Mouse (Mus musculus) embryonic facial prominence, embryonic 14.5 days (tissue): ENCODE results near the gene Olfr448. TPM values are rescaled to one million over a fixed set of nuclear protein-coding genes. Genes with fewer than 3 reads are reported as not detected.

Experiments used
- ATAC-seq: fragments of 200-750 bp; cut with Nextera tagmentation; 2 replicates; pipeline ENCODE4 v1.8.0; 2017; ENCODE audit warnings: low read depth, moderate number of reproducible peaks, moderate TSS enrichment
- DNase-seq: peaks from one replicate; pipeline ENCODE4 v3.0.0-alpha.2; 2015; ENCODE audit warnings: low spot score
- H3K27ac ChIP-seq: fragments of 300-500 bp; sonication (generic); replicated peaks from 2 replicates; pipeline ENCODE4 v1.5.1; 2014; ENCODE audit warnings: low read depth, mild to moderate bottlenecking, low read length, moderate library complexity
- H3K27me3 ChIP-seq: fragments of 300-500 bp; sonication (generic); replicated peaks from 2 replicates; pipeline ENCODE4 v1.6.1; 2014; ENCODE audit warnings: low read length; ENCODE audit not compliant: control insufficient read depth, insufficient read depth
- H3K36me3 ChIP-seq: fragments of 300-500 bp; sonication (generic); 2 replicates; pipeline ENCODE4 v1.6.1; 2014; ENCODE audit warnings: low read length, mixed read lengths; ENCODE audit not compliant: control insufficient read depth, insufficient read depth
- H3K4me1 ChIP-seq: fragments of 300-500 bp; sonication (generic); 2 replicates; pipeline ENCODE4 v1.6.1; 2014; ENCODE audit warnings: antibody characterized with exemption, low read length; ENCODE audit not compliant: control insufficient read depth, insufficient read depth
- H3K4me2 ChIP-seq: fragments of 300-500 bp; sonication (generic); 2 replicates; pipeline ENCODE4 v1.6.1; 2014; ENCODE audit warnings: low read depth, mild to moderate bottlenecking, low read length, moderate library complexity, mixed read lengths
- H3K4me3 ChIP-seq: fragments of 300-500 bp; sonication (generic); 2 replicates; pipeline ENCODE4 v1.5.1; 2014; ENCODE audit warnings: low read depth, mild to moderate bottlenecking, low read length
- H3K9ac ChIP-seq: fragments of 300-500 bp; sonication (generic); 2 replicates; pipeline ENCODE4 v1.6.1; 2014; ENCODE audit warnings: low read depth, mild to moderate bottlenecking, low read length, moderate library complexity, mixed read lengths
- H3K9me3 ChIP-seq: fragments of 300-500 bp; sonication (generic); 2 replicates; pipeline ENCODE4 v1.6.1; 2016; ENCODE audit warnings: low read length; ENCODE audit not compliant: control insufficient read depth
- WGBS: fragments of 180-500 bp; shearing (Covaris S2); extraction: QIAGEN DNeasy Blood & Tissue Kit; methylation state at CpG from one replicate; pipeline ENCODE4 v1.1.7; 2014; 5-methylcytosine and 5-hydroxymethylcytosine counted together
- polyA plus RNA-seq: library from polyadenylated mRNA; unstranded; fragments of >200 nt; fragmentation: Nextera tagmentation; extraction: Ambion mirVana; gene quantifications from 2 replicates; pipeline ENCODE4 v1.2.1, GENCODE M21; 2014

Olfr448 gene
- polyA plus RNA-seq: not detected in 2 replicates

GRCm38 (mm10) chr6:42890141-42890540 lies at the start of gene Olfr448:
Gene Olfr448 (plus strand): TSS chr6:42890441.
- Histone ChIP-seq H3K9ac (no peak within 1 kb of the TSS), H3K4me1 (no peaks in the 10 kb centered on the region), H3K4me3 (no peak within 1 kb of the TSS), H3K36me3 (no peaks in the 10 kb centered on the region), H3K4me2 (no peak within 1 kb of the TSS), H3K9me3 (no peaks in the 10 kb centered on the region), H3K27me3 (no peaks in the 10 kb centered on the region), H3K27ac (no peak within 1 kb of the TSS)
- no peak for DNase-seq
- 75% methylated on average over 1 of the region's 1 CpGs for WGBS
- ATAC-seq: no peak

DNA sequence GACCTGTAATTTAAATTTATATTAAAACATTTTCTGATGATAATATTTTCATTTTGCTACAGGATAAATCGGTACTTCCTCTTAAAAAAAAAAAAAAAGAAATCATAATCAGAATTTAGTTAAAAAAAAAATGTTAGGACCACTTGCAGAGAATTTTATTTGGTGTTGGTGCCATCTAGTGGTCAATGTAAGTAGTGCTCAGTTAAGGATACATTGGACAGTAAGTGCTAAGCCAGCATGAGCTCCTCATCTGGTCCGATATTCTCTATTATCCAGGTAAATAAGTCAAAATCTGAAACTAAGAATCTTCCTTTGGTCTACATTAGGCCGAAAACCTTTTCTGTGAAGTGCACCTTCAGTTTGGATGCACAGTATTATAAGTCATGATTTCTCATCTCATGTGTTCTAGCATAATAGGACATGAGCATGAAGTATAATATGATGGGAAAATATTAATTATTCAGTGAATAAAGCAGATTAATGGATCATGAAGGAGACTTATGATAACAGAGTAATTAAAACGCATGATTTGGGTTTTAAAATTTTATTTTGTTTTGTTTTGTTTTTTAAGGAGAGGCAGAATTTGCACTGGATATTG lies 29.9 kb upstream of the Olfr448 start:
- no peak overlapping the region for H3K9ac ChIP-seq
- H3K27ac ChIP-seq: no peak overlapping the region
- ATAC-seq (no peak), DNase-seq (peak; percentile 74)
- no peaks in the 10 kb centered on the region for H3K27me3 ChIP-seq
- H3K4me1 ChIP-seq: no peaks in the 10 kb centered on the region
- 10% methylated on average over 4 of the region's 4 CpGs for WGBS
- no peak overlapping the region for H3K4me3 ChIP-seq
- no peaks in the 10 kb centered on the region for H3K9me3 ChIP-seq
- no peak overlapping the region for H3K4me2 ChIP-seq
- H3K36me3 ChIP-seq: no peaks in the 10 kb centered on the region

DNA sequence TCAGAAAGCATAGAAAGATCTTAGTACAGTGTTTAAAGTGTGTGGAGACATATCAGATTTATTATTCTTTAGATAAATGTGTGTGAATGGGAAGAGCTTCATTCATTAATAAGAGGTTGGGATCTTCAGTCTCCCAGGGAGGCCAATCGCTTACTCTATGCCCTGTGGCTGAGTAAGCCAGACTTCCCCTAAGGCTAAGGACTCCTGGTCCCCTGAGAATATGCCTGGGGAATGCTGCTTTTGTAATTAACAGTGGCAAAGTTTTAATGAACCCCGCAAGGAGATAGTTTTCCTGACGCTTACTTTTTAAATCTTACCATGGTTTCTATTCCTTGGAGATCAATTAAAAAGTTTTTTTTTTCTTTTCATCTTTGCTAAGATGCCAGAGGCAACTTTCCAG lies 20.5 kb upstream of the Olfr448 start:
- Histone ChIP-seq H3K4me2 (no peak overlapping the region), H3K36me3 (no peaks in the 10 kb centered on the region), H3K9ac (no peak overlapping the region), H3K4me3 (no peak overlapping the region), H3K27me3 (no peaks in the 10 kb centered on the region), H3K9me3 (no peaks in the 10 kb centered on the region), H3K4me1 (no peaks in the 10 kb centered on the region), H3K27ac (no peak overlapping the region)
- DNase-seq (peak; percentile 37), ATAC-seq (peak; percentile 62; the same call in 1 of the 2 replicates)
- 60% methylated on average over 3 of the region's 3 CpGs for WGBS

GRCm38 (mm10) chr6:42876323-42876722 lies 13.9 kb upstream of the Olfr448 start:
- DNase-seq: no peak
- H3K36me3 ChIP-seq: no peaks in the 10 kb centered on the region

DNA sequence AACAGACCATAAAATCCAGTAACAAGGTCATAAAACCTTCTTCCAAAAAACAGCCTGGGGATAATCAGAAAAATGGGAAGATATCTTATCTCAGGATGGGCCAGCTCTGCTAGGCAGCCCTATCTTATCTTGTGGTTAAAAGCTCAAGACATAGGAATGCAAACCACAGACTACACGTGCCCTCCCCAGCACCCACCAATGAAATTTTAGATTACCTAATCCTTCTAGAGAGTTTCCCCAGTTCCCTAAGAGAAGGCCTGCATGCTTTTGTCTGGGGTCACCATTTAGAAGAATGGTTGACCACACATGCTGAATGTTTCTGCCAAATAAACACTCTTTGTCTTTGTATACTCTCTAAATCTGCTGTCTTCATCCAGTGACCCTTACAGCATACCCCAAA lies 10.1 kb downstream of the Olfr448 start:
- Histone ChIP-seq H3K27me3 (no peaks in the 10 kb centered on the region), H3K9ac (no peak overlapping the region), H3K36me3 (no peaks in the 10 kb centered on the region), H3K9me3 (no peaks in the 10 kb centered on the region), H3K4me2 (no peak overlapping the region), H3K4me3 (no peak overlapping the region), H3K4me1 (no peaks in the 10 kb centered on the region), H3K27ac (no peak overlapping the region)
- ATAC-seq: no peak
- WGBS: 39% methylated on average over 1 of the region's 1 CpGs
- no peak for DNase-seq

More at GRCm38 (mm10) chr6:42876323-42876722, 13.9 kb upstream of the Olfr448 start:
- no peak overlapping the region for H3K9ac ChIP-seq
- H3K4me3 ChIP-seq: no peak overlapping the region
- no peaks in the 10 kb centered on the region for H3K27me3 ChIP-seq
- ATAC-seq: no peak
- H3K9me3 ChIP-seq: no peaks in the 10 kb centered on the region
- no peak overlapping the region for H3K4me2 ChIP-seq
- no peak overlapping the region for H3K27ac ChIP-seq
- H3K4me1 ChIP-seq: no peaks in the 10 kb centered on the region

- Histone ChIP-seq H3K27ac (no peak within 1 kb of the TSS), H3K4me1 (no peaks in the 10 kb centered on the region), H3K4me3 (no peak within 1 kb of the TSS), H3K27me3 (no peaks in the 10 kb centered on the region), H3K9ac (no peak within 1 kb of the TSS), H3K4me2 (no peak within 1 kb of the TSS), H3K36me3 (no peaks in the 10 kb centered on the region), H3K9me3 (no peaks in the 10 kb centered on the region)
- DNase-seq (no peak), ATAC-seq (no peak)
These were observed 18.3 kb downstream of the Olfr448 start, which contains the start of gene Olfr447 for GRCm38 (mm10) chr6:42908578-42908977. Gene Olfr447 (plus strand): TSS chr6:42908878.

DNA sequence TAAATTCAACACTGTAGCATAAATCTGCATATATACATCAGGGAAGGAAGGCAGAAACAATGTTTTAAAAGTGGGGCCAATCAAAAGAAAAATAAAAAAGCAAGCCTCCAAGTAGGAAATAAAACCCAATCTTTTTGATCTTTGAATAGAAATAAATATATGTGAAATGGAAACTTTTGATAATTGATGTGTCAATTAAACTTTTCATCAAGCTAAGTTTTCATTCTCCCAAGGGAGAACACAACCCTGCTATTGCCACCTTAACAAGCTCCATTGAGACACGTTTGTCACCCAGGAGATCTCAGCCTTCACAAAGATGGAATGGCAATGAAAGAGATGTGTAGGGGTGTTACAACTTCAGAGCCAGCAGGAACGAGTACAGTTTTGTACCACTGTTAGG lies 30.8 kb downstream of the Olfr448 start, which contains the start of gene Olfr446:
Olfr446 (plus strand) TSS at position 301 of the 400 bp plus-strand sequence.
- DNase-seq: no peak
- ATAC-seq: no peak
- H3K36me3 ChIP-seq: no peaks in the 10 kb centered on the region
- H3K4me1 ChIP-seq: no peaks in the 10 kb centered on the region
- 64% methylated on average over 2 of the region's 2 CpGs for WGBS
- no peak within 1 kb of the TSS for H3K27ac ChIP-seq
- H3K4me2 ChIP-seq: no peak within 1 kb of the TSS
- no peak within 1 kb of the TSS for H3K4me3 ChIP-seq
- no peaks in the 10 kb centered on the region for H3K27me3 ChIP-seq
- no peaks in the 10 kb centered on the region for H3K9me3 ChIP-seq
- no peak within 1 kb of the TSS for H3K9ac ChIP-seq

Other genes with a start within 250 kb of the Olfr448 start
- 2.3 and 2.5 TPM in 2 replicates for gene Tcaf2, start 245.2 kb upstream of the Olfr448 start, polyA plus RNA-seq
- gene Tcaf1, start 180.4 kb upstream of the Olfr448 start, polyA plus RNA-seq: 78.5 and 78.6 TPM in 2 replicates
- gene Olfr453, start 151.1 kb upstream of the Olfr448 start, polyA plus RNA-seq: not detected in 2 replicates
- gene Olfr38, start 134.0 kb upstream of the Olfr448 start, polyA plus RNA-seq: not detected in 2 replicates
- 0.11 TPM in 1 of 2 replicates, not detected in the other for gene Olfr452, start 105.3 kb upstream of the Olfr448 start, polyA plus RNA-seq
- gene Olfr450, start 78.5 kb upstream of the Olfr448 start, polyA plus RNA-seq: not detected in 2 replicates
- gene Olfr449, start 56.1 kb upstream of the Olfr448 start, polyA plus RNA-seq: not detected in 2 replicates
- gene Olfr447, start 18.4 kb downstream of the Olfr448 start, polyA plus RNA-seq: not detected in 2 replicates
- gene Olfr446, start 30.9 kb downstream of the Olfr448 start, polyA plus RNA-seq: 0.07 and 0.14 TPM in 2 replicates
- 0.11 TPM in 1 of 2 replicates, not detected in the other for gene Olfr444, start 58.6 kb downstream of the Olfr448 start, polyA plus RNA-seq
- not detected in 2 replicates for gene Olfr441, start 215.9 kb downstream of the Olfr448 start, polyA plus RNA-seq